Mouse (Mus musculus): ENCODE data around the gene Kctd21.

DNA sequence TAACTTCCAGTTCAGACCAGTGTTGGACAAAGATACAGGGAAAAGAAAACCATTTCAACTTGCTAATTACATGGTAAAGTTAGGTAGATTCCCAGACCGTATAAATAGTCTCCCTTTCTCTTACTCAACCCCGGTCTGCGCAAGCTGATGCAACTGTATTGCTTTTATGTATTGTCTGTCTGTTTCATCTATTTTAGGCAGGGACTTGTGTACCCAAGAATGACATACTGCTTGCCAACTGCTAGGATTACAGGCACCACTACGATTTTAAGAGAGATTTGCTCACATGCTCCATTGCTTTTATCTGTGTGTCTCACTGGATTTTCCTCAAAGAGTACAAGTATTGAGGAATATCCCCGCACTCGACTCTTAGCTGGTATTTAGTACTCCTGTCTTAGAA is 66.8 kb downstream of the Kctd21 start:
- TF ChIP-seq MAX (IDR thresholded peaks at IDR 0.05; ENCODE audit: low read length) (no peak), POLR2A (IDR thresholded peaks at IDR 0.05; ENCODE audit: low read depth, low read length) (no peak)
